Mouse (Mus musculus): ENCODE results near the gene Vmn1r139. TPM values are rescaled to one million over a fixed set of nuclear protein-coding genes. Genes with fewer than 3 reads are reported as not detected.
"Not testable (repeated sequence)": the region's sequence is repeated elsewhere in the genome, so short reads cannot be mapped to it uniquely, and the experiment has no call there.

The Vmn1r139 gene
- not detected in 2 replicates for polyA plus RNA-seq (2015; fragmentation: Nextera tagmentation; extraction: Ambion mirVana)

DNA sequence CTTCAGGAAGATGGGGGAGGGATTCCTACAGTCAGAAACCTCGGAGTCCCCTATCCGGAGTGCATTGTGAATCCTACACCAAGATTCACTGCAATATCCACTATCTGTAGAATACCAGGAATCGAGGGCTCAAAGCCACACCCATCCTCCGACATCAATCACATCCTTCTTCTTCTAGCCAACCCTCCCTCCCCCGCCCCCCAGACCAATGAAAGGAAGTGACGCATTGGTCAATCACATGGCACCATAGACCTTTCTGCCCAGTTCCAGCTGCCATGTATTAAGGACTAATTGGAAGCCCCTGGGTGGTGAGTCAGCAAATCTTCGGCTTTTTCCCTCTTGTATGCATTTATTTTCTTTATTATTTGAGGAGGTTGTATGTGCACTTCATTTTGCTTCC is at the start of gene Vmn1r139:
TSS of gene Vmn1r139 (plus strand) at position 301 of the 400 bp plus-strand sequence.
- not testable (repeated sequence) for ATAC-seq (ENCODE audit: insufficient read depth, low FRiP score); H3K27me3 ChIP-seq (ENCODE audit: control insufficient read depth, insufficient read depth, low read length); H3K4me3 ChIP-seq (replicated peaks; ENCODE audit: low read length); H3K9ac ChIP-seq (ENCODE audit: low read length); H3K4me2 ChIP-seq (ENCODE audit: low read depth, low read length); H3K27ac ChIP-seq (ENCODE audit: low read length); H3K9me3 ChIP-seq (replicated peaks; ENCODE audit: control insufficient read depth, low read length); H3K36me3 ChIP-seq (ENCODE audit: control insufficient read depth, insufficient read depth, low read length); H3K4me1 ChIP-seq (ENCODE audit: control insufficient read depth, insufficient read depth, low read length)
- WGBS, result no CpG with 5 or more reads among the region's 7 CpGs

DNA sequence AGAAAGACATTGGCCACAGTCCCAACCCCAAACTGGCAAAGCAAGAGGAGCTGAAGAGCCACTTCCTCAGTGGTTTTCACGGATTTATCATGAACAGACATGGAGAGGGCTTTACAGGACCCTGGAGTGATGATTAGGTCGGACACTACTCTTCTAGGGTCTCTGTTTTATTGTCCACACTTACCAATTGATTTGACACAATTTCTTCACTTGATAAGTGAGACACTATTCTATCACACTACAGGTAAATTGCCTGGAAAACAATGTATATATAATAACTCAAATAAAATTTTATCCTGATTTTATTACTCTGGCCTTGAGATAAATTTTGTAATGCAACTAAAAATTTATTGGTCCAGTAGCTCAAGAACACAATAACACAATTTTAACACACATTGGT is 40.1 kb upstream of the Vmn1r139 start, which contains the start of gene Vmn1r138:
TSS of gene Vmn1r138 (minus strand) at position 101 of the 400 bp plus-strand sequence.
- H3K4me2 ChIP-seq (ENCODE audit: low read depth, low read length); H3K36me3 ChIP-seq (ENCODE audit: control insufficient read depth, insufficient read depth, low read length); ATAC-seq (ENCODE audit: insufficient read depth, low FRiP score); H3K9ac ChIP-seq (ENCODE audit: low read length); H3K27ac ChIP-seq (ENCODE audit: low read length); H3K4me3 ChIP-seq (replicated peaks; ENCODE audit: low read length); H3K27me3 ChIP-seq (ENCODE audit: control insufficient read depth, insufficient read depth, low read length); H3K4me1 ChIP-seq (ENCODE audit: control insufficient read depth, insufficient read depth, low read length); H3K9me3 ChIP-seq (replicated peaks; ENCODE audit: control insufficient read depth, low read length): not testable (repeated sequence)
- no CpG with 5 or more reads among the region's 2 CpGs for WGBS

- not testable (repeated sequence) for H3K4me2 ChIP-seq (ENCODE audit: low read depth, low read length); ATAC-seq (ENCODE audit: insufficient read depth, low FRiP score); H3K27me3 ChIP-seq (ENCODE audit: control insufficient read depth, insufficient read depth, low read length); H3K4me1 ChIP-seq (ENCODE audit: control insufficient read depth, insufficient read depth, low read length); H3K4me3 ChIP-seq (replicated peaks; ENCODE audit: low read length); H3K27ac ChIP-seq (ENCODE audit: low read length); H3K9me3 ChIP-seq (replicated peaks; ENCODE audit: control insufficient read depth, low read length); H3K9ac ChIP-seq (ENCODE audit: low read length); H3K36me3 ChIP-seq (ENCODE audit: control insufficient read depth, insufficient read depth, low read length)
- WGBS, result no CpG with 5 or more reads among the region's 1 CpGs
Observed at GRCm38 (mm10) chr7:22056205-22056604, 12.7 kb upstream of the Vmn1r139 start, which contains the start of gene Gm6176. Gm6176 (minus strand) TSS chr7:22056305.

- not testable (repeated sequence) for H3K9ac ChIP-seq (ENCODE audit: low read length); H3K36me3 ChIP-seq (ENCODE audit: control insufficient read depth, insufficient read depth, low read length); H3K4me2 ChIP-seq (ENCODE audit: low read depth, low read length); H3K4me3 ChIP-seq (replicated peaks; ENCODE audit: low read length); ATAC-seq (ENCODE audit: insufficient read depth, low FRiP score); H3K9me3 ChIP-seq (replicated peaks; ENCODE audit: control insufficient read depth, low read length); H3K4me1 ChIP-seq (ENCODE audit: control insufficient read depth, insufficient read depth, low read length); H3K27me3 ChIP-seq (ENCODE audit: control insufficient read depth, insufficient read depth, low read length); H3K27ac ChIP-seq (ENCODE audit: low read length)
- WGBS, result no CpG with 5 or more reads among the region's 2 CpGs
Observed at GRCm38 (mm10) chr7:22118145-22118544, 49.3 kb downstream of the Vmn1r139 start, which contains the start of gene Gm16451. Gm16451 (minus strand) TSS chr7:22118245.

DNA sequence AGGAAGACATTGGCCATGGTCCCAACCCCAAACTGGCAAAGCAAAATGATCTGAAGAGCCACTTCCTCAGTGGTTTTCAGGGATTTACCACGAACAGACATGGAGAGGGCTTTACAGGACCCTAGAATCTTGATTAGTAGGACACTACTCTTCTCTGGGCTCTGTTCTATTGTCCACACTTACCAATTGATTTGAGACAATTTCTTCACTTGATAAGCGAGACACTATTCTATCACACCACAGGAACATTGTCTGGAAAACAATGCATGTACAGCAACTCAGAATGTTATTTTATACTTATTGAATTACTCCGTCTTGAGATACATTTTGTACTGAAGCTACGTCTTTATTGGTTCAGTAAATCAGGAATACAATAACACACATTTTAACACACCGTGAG is 65.8 kb downstream of the Vmn1r139 start, which contains the start of gene Gm10666:
TSS of gene Gm10666 (minus strand) at position 101 of the 400 bp plus-strand sequence.
- not testable (repeated sequence) for H3K9me3 ChIP-seq (replicated peaks; ENCODE audit: control insufficient read depth, low read length); H3K36me3 ChIP-seq (ENCODE audit: control insufficient read depth, insufficient read depth, low read length); H3K4me3 ChIP-seq (replicated peaks; ENCODE audit: low read length); H3K9ac ChIP-seq (ENCODE audit: low read length); H3K27me3 ChIP-seq (ENCODE audit: control insufficient read depth, insufficient read depth, low read length); H3K27ac ChIP-seq (ENCODE audit: low read length); H3K4me1 ChIP-seq (ENCODE audit: control insufficient read depth, insufficient read depth, low read length); H3K4me2 ChIP-seq (ENCODE audit: low read depth, low read length); ATAC-seq (ENCODE audit: insufficient read depth, low FRiP score)
- no CpG with 5 or more reads among the region's 5 CpGs for WGBS

Other genes with a start within 250 kb of the Vmn1r139 start
- not detected in 2 replicates for gene Vmn1r135, start 236.7 kb upstream of the Vmn1r139 start, polyA plus RNA-seq (2015; fragmentation: Nextera tagmentation; extraction: Ambion mirVana)
- not detected in 2 replicates for gene Gm5725, start 224.8 kb upstream of the Vmn1r139 start, polyA plus RNA-seq (2015; fragmentation: Nextera tagmentation; extraction: Ambion mirVana)
- gene Gm5891, start 147.8 kb upstream of the Vmn1r139 start, polyA plus RNA-seq (2015; fragmentation: Nextera tagmentation; extraction: Ambion mirVana), result not detected in 2 replicates
- not detected in 2 replicates for gene Vmn1r137, start 74.5 kb upstream of the Vmn1r139 start, polyA plus RNA-seq (2015; fragmentation: Nextera tagmentation; extraction: Ambion mirVana)
- gene Vmn1r138, start 40.2 kb upstream of the Vmn1r139 start, polyA plus RNA-seq (2015; fragmentation: Nextera tagmentation; extraction: Ambion mirVana), result not detected in 2 replicates
- not detected in 2 replicates for gene Gm6176, start 12.8 kb upstream of the Vmn1r139 start, polyA plus RNA-seq (2015; fragmentation: Nextera tagmentation; extraction: Ambion mirVana)
- gene Gm16451, start 49.2 kb downstream of the Vmn1r139 start, polyA plus RNA-seq (2015; fragmentation: Nextera tagmentation; extraction: Ambion mirVana), result not detected in 2 replicates
- gene Gm10666, start 65.7 kb downstream of the Vmn1r139 start, polyA plus RNA-seq (2015; fragmentation: Nextera tagmentation; extraction: Ambion mirVana), result not detected in 2 replicates
- gene Vmn1r142, start 95.0 kb downstream of the Vmn1r139 start, polyA plus RNA-seq (2015; fragmentation: Nextera tagmentation; extraction: Ambion mirVana), result not detected in 2 replicates
- gene Vmn1r143, start 120.3 kb downstream of the Vmn1r139 start, polyA plus RNA-seq (2015; fragmentation: Nextera tagmentation; extraction: Ambion mirVana), result not detected in 2 replicates
- not detected in 2 replicates for gene Gm8653, start 132.2 kb downstream of the Vmn1r139 start, polyA plus RNA-seq (2015; fragmentation: Nextera tagmentation; extraction: Ambion mirVana)
- not detected in 2 replicates for gene Gm8453, start 160.4 kb downstream of the Vmn1r139 start, polyA plus RNA-seq (2015; fragmentation: Nextera tagmentation; extraction: Ambion mirVana)

Data from stomach, embryonic 16.5 days (tissue).